Mouse (Mus musculus): ENCODE data around the gene Lcn4. TPM values are rescaled to one million over a fixed set of nuclear protein-coding genes. Genes with fewer than 3 reads are reported as not detected.

The Lcn4 gene
- polyA plus RNA-seq, 1 experiment from 2014 or later = not detected

DNA sequence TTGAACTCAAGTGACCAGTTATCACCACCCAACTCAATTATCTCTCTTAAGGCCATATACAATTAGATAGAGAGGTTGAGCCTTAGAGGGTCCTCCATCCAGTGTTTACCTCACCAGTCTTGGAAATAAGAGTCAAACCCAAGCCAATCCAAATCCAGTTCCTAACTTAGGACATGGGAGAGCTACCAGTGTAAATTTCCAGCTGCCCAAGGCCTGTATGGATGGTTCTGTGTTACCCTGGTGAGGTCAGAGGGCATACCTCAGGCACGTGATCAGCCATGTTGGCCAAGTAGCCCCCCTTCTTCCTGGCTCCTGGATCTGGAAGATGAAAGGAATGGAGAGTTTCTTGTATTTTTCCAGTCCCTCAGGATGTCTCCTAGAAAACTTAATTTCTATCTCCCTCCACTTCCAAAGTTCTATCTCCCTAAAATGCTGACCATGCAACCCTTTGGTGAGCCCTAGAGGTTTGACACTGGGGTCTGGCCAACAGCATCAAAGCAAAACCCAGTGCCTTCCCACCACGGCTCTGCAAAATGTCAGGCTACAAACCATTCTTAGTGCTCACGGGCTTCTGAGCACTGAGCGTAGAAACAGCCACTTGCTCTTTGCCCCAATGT is 33.7 kb downstream of the Lcn4 start:
- H3K4me2 ChIP-seq = peak overlapping the region; percentile 75
- H3K9me3 ChIP-seq (ENCODE audit: control insufficient read depth, low read length) = no peaks in the 10 kb centered on the region
- H3K4me1 ChIP-seq (replicated peaks; ENCODE audit: control insufficient read depth, insufficient read depth, low read length) = peaks cover 25% of the 10 kb centered on the region
- ATAC-seq (replicated peaks; ENCODE audit: low FRiP score) = no peak
- H3K27ac ChIP-seq (ENCODE audit: low read depth, low read length) = 0 out of 2 replicates have a peak overlapping the region, but pooled peaks have one; percentile 91
- H3K36me3 ChIP-seq (ENCODE audit: control insufficient read depth, insufficient read depth, low read length) = peaks cover 33% of the 10 kb centered on the region
- 81% methylated on average over 4 of the region's 4 CpGs for WGBS
- DNase-seq (ENCODE audit: low spot score) = no peak
- peak overlapping the region; percentile 100; the same call in 1 of the 2 replicates for H3K9ac ChIP-seq (ENCODE audit: low read depth, low read length)
- H3K4me3 ChIP-seq (ENCODE audit: low read depth, low read length) = peak overlapping the region; percentile 97; the same call in 1 of the 2 replicates
- H3K27me3 ChIP-seq (replicated peaks; ENCODE audit: control insufficient read depth, insufficient read depth, low read length) = no peaks in the 10 kb centered on the region

DNA sequence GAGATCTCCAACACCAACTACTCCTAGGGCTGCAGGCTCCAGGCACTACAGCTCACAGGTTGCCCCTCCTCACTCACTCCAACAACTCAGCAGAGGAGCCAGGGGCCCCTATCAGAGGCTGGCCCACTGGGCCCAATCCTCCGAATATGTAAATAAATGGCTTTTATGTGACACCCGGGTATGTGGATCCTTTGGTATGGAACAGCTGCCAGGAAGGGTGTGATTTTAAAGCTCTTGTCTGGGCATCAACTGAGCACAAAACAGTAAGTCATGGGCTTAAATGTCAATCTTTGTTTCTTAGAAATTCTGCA is 34.8 kb downstream of the Lcn4 start:
- ATAC-seq (replicated peaks; ENCODE audit: low FRiP score) = no peak

DNA sequence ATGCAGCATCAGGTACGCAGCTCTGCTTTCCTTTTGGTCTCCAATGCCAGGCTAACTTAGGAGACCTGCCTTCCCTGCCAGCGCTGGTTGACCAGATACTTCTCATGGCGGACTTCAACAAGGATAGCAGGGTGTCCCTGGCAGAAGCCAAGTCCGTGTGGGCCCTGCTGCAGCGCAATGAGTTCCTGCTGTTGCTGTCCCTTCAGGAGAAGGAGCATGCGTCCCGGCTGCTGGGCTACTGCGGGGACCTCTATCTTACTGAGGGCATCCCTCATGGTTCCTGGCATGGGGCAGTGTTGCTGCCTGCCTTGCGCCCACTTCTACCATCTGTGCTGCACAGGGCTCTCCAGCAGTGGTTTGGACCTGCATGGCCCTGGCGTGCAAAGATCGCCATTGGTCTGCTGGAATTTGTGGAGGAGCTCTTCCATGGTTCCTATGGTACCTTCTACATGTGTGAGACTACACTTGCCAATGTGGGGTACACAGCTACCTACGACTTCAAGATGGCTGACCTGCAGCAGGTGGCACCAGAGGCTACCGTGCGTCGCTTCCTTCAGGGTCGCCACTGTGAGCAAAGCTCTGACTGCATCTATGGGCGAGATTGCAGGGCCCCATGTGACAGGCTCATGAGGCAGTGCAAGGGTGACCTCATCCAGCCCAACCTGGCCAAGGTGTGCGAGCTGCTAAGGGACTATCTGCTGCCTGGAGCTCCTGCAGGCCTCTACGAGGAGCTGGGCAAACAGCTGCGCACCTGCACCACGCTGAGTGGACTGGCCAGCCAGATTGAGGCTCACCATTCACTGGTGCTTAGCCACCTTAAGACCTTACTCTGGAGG is 35.4 kb downstream of the Lcn4 start:
- H3K4me1 ChIP-seq (replicated peaks; ENCODE audit: control insufficient read depth, insufficient read depth, low read length) = peaks cover 24% of the 10 kb centered on the region
- H3K36me3 ChIP-seq (ENCODE audit: control insufficient read depth, insufficient read depth, low read length) = peaks cover 33% of the 10 kb centered on the region
- 0 out of 2 replicates have a peak overlapping the region, but pooled peaks have one; percentile 23 for H3K27ac ChIP-seq (ENCODE audit: low read depth, low read length)
- no peak overlapping the region for H3K4me3 ChIP-seq (ENCODE audit: low read depth, low read length)
- WGBS = 62% methylated on average over 21 of the region's 21 CpGs
- ATAC-seq (replicated peaks; ENCODE audit: low FRiP score) (peak; percentile 14; the same call in 1 of the 2 replicates), DNase-seq (ENCODE audit: low spot score) (peak; percentile 72)
- 0 out of 2 replicates have a peak overlapping the region, but pooled peaks have one; percentile 22 for H3K9ac ChIP-seq (ENCODE audit: low read depth, low read length)
- H3K27me3 ChIP-seq (replicated peaks; ENCODE audit: control insufficient read depth, insufficient read depth, low read length) = no peaks in the 10 kb centered on the region
- H3K4me2 ChIP-seq = no peak overlapping the region
- no peaks in the 10 kb centered on the region for H3K9me3 ChIP-seq (ENCODE audit: control insufficient read depth, low read length)

More for the DNA sequence above, 34.8 kb downstream of the Lcn4 start:
- WGBS = 49% methylated on average over 2 of the region's 2 CpGs
- Histone ChIP-seq H3K27ac (ENCODE audit: low read depth, low read length) (0 out of 2 replicates have a peak overlapping the region, but pooled peaks have one; percentile 23), H3K27me3 (replicated peaks; ENCODE audit: control insufficient read depth, insufficient read depth, low read length) (no peaks in the 10 kb centered on the region), H3K4me1 (replicated peaks; ENCODE audit: control insufficient read depth, insufficient read depth, low read length) (peaks cover 25% of the 10 kb centered on the region), H3K9me3 (ENCODE audit: control insufficient read depth, low read length) (no peaks in the 10 kb centered on the region), H3K4me2 (no peak overlapping the region), H3K9ac (ENCODE audit: low read depth, low read length) (0 out of 2 replicates have a peak overlapping the region, but pooled peaks have one; percentile 22), H3K36me3 (ENCODE audit: control insufficient read depth, insufficient read depth, low read length) (peaks cover 33% of the 10 kb centered on the region), H3K4me3 (ENCODE audit: low read depth, low read length) (no peak overlapping the region)
- no peak for DNase-seq (ENCODE audit: low spot score)

DNA sequence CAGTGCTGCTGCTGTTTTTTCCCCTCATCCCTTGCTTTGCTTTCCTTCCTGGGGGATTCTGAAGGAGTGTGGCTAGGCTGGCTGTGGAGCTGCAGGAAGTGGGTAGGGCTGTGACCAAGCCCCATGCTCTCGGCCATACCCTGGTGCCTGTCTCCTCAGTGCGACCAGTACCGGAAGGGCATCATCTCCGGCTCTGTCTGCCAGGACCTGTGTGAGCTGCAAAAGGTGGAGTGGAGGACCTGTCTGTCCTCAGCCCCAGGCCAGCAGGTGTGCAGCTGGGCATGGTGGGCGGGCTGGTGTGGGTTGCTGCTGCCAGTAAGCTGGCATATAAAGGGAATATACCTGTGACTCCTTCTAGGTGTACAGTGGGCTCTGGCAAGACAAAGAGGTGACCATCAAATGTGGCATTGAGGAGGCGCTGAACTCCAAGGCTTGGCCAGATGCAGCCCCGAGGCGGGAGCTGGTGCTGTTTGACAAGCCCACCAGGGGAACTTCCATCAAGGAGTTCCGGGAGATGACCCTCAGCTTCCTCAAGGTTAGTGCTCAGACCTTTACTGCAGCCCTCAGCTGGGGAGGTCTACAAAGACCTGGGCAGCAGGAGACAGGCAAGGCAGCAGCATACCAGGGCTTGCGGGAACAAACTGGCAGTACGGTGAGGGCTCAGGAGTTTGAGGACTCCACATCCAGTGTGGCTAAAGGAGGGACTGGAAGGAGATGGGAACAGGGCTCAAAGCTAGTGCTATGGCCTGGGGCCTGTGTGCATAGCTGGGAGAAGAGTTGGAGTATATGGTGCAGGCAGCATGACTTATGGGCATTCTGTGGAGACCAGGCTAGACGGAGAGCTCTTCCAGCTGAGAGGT is 36.2 kb downstream of the Lcn4 start:
- no peaks in the 10 kb centered on the region for H3K27me3 ChIP-seq (replicated peaks; ENCODE audit: control insufficient read depth, insufficient read depth, low read length)
- H3K9ac ChIP-seq (ENCODE audit: low read depth, low read length) = no peak overlapping the region
- 46% methylated on average over 12 of the region's 12 CpGs for WGBS
- 0 out of 2 replicates have a peak overlapping the region, but pooled peaks have one; percentile 6 for H3K27ac ChIP-seq (ENCODE audit: low read depth, low read length)
- ATAC-seq (replicated peaks; ENCODE audit: low FRiP score) (peak; percentile 24), DNase-seq (ENCODE audit: low spot score) (peak; percentile 78)
- H3K4me1 ChIP-seq (replicated peaks; ENCODE audit: control insufficient read depth, insufficient read depth, low read length) = peaks cover 21% of the 10 kb centered on the region
- H3K9me3 ChIP-seq (ENCODE audit: control insufficient read depth, low read length) = no peaks in the 10 kb centered on the region
- H3K4me3 ChIP-seq (ENCODE audit: low read depth, low read length) = no peak overlapping the region
- peaks cover 33% of the 10 kb centered on the region for H3K36me3 ChIP-seq (ENCODE audit: control insufficient read depth, insufficient read depth, low read length)
- no peak overlapping the region for H3K4me2 ChIP-seq

DNA sequence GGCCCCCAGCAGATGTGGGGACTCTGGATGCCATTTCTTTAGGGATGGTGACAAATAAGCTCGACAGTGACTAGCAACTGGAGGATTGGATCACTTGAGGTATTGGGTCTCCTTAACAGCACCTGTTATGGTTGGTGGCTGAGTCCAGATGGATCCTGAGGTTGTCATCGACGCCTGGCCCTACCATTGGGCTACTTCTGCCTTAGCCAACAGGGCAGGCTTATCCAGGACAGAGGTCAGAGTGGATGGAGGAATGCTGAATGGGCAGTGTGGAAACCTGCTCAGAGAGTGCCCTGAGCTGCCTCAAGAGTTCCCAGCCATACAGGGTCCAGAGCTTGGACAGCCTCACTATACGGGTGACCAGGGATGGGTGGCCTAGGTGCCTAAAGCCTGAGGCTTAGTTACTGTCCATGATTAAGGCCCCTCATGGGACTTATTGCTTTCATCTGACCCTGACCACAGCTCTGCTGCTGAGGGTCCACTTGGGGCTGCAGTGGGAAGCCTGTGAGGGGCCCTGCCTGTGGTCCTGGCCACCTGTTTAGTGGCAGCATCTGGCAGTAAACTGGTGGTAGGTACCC is 37.0 kb downstream of the Lcn4 start:
- Histone ChIP-seq H3K27ac (ENCODE audit: low read depth, low read length) (no peak overlapping the region), H3K9me3 (ENCODE audit: control insufficient read depth, low read length) (no peaks in the 10 kb centered on the region), H3K4me3 (ENCODE audit: low read depth, low read length) (no peak overlapping the region), H3K27me3 (replicated peaks; ENCODE audit: control insufficient read depth, insufficient read depth, low read length) (peaks cover 4% of the 10 kb centered on the region), H3K4me1 (replicated peaks; ENCODE audit: control insufficient read depth, insufficient read depth, low read length) (peaks cover 24% of the 10 kb centered on the region), H3K4me2 (no peak overlapping the region), H3K9ac (ENCODE audit: low read depth, low read length) (no peak overlapping the region), H3K36me3 (ENCODE audit: control insufficient read depth, insufficient read depth, low read length) (peaks cover 33% of the 10 kb centered on the region)
- DNase-seq (ENCODE audit: low spot score) = peak; percentile 46
- WGBS = 66% methylated on average over 4 of the region's 4 CpGs
- 0 out of 2 replicates have a peak, but pooled peaks have one; percentile 5 for ATAC-seq (replicated peaks; ENCODE audit: low FRiP score)

DNA sequence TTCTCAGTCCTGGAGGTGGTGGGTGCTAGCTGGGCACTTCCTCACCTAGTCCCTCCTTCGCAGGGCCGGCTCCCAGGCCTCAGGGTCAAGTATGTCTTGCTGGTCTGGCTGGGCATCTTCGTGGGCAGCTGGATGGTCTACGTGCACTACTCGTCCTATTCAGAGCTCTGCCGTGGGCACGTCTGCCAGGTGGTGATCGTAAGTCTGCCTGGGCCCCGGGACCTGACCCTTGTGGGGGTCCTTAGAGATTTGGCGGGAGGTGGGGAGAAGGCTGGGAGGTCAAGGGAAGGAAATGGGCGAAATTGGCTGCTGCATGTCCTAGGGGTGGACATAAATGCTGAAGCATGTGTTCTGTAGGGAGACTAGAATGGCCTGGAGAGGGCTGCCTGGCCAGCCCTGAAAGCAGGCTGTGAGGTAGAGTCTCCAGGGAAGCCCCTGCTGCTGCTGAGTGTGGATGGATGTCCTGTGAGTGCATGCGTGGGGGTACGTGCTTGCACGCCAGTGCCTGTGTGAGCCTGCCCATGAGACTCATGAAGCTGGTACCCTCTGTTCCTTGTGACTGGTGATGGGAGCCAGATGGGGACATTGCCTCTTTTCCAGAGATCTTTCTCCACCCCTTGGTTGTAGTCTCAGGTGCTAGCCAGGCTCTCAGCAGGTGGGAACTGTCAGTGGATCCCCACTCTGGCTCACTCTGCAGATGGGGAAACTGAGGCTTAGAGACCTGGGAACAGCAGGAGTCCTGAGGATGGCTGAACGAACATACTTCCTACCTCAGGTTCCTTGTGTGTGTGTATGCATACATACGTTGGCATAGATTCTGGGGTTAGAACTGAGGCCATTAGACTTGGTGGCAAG is 38.3 kb downstream of the Lcn4 start:
- Histone ChIP-seq H3K4me3 (ENCODE audit: low read depth, low read length) (no peak overlapping the region), H3K9me3 (ENCODE audit: control insufficient read depth, low read length) (no peaks in the 10 kb centered on the region), H3K36me3 (ENCODE audit: control insufficient read depth, insufficient read depth, low read length) (peaks cover 22% of the 10 kb centered on the region), H3K4me1 (replicated peaks; ENCODE audit: control insufficient read depth, insufficient read depth, low read length) (peaks cover 16% of the 10 kb centered on the region), H3K27ac (ENCODE audit: low read depth, low read length) (no peak overlapping the region), H3K27me3 (replicated peaks; ENCODE audit: control insufficient read depth, insufficient read depth, low read length) (peaks cover 13% of the 10 kb centered on the region), H3K4me2 (no peak overlapping the region), H3K9ac (ENCODE audit: low read depth, low read length) (no peak overlapping the region)
- WGBS = 79% methylated on average over 16 of the region's 16 CpGs
- no peak for DNase-seq (ENCODE audit: low spot score)
- ATAC-seq (replicated peaks; ENCODE audit: low FRiP score) = no peak

DNA sequence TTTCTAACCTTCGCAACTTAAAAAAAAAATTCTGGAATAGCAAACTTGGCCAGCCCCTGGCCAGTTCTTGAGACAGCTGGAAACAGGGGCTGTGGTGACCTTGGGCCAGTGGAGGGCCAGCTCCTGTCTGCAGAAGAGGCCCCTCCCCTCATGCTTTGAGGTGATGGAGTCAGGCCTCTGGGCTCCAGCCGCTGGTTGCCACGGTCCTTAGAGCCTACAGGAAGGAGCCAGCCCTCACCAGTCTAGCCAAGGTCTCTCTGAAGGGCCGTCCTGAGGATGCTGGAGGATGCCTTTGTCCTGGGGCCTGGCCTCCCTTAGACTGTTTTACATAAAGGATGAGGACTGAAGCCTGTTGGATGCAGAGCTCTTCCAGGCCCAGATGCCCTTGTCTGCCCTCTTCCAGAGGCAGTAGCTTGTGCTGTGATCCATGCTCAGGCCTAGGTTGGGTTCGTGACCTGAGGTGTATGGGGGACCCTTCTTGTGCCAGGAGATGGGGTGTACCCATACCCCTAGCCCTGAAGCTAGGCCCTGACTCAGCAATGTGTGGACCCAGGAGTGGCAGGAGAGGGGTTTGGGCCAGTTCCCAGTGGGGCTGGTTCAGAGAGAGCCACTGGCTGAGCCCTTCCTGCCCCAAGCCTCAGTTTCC is 42.2 kb downstream of the Lcn4 start:
- Histone ChIP-seq H3K36me3 (ENCODE audit: control insufficient read depth, insufficient read depth, low read length) (no peaks in the 10 kb centered on the region), H3K9ac (ENCODE audit: low read depth, low read length) (peak overlapping the region; percentile 72), H3K27me3 (replicated peaks; ENCODE audit: control insufficient read depth, insufficient read depth, low read length) (peaks cover 13% of the 10 kb centered on the region), H3K27ac (ENCODE audit: low read depth, low read length) (no peak overlapping the region), H3K4me3 (ENCODE audit: low read depth, low read length) (peak overlapping the region; percentile 68), H3K4me2 (peak overlapping the region; percentile 93), H3K9me3 (ENCODE audit: control insufficient read depth, low read length) (no peaks in the 10 kb centered on the region), H3K4me1 (replicated peaks; ENCODE audit: control insufficient read depth, insufficient read depth, low read length) (peaks cover 12% of the 10 kb centered on the region)
- DNase-seq (ENCODE audit: low spot score) = no peak
- 31% methylated on average over 5 of the region's 5 CpGs for WGBS
- 0 out of 2 replicates have a peak, but pooled peaks have one; percentile 14 for ATAC-seq (replicated peaks; ENCODE audit: low FRiP score)

Measured in liver, embryonic 11.5 days (tissue).